Mouse (Mus musculus) midbrain, embryonic 14.5 days (tissue): Measurements from ENCODE around the gene Fn1. TPM values are rescaled to one million over a fixed set of nuclear protein-coding genes. Genes with fewer than 3 reads are reported as not detected.

Source experiments
- ATAC-seq: fragments of 200-750 bp; cut with Nextera tagmentation; 2 replicates; pipeline ENCODE4 v1.8.0; 2017; ENCODE audit warnings: moderate number of reproducible peaks, moderate library complexity; ENCODE audit not compliant: low FRiP score, low TSS enrichment
- DNase-seq: peaks from one replicate; pipeline ENCODE4 v3.0.0-alpha.2; 2015
- H3K27ac ChIP-seq: fragments of 300-500 bp; sonication (generic); replicated peaks from 2 replicates; pipeline ENCODE4 v1.5.1; 2014; ENCODE audit warnings: mild to moderate bottlenecking, low read depth, low read length, moderate library complexity
- H3K27me3 ChIP-seq: fragments of 300-500 bp; sonication (generic); 2 replicates; pipeline ENCODE4 v1.6.1; 2014; ENCODE audit warnings: low read length, control low read depth, mixed read lengths; ENCODE audit not compliant: control insufficient read depth, insufficient read depth
- H3K36me3 ChIP-seq: fragments of 300-500 bp; sonication (generic); 2 replicates; pipeline ENCODE4 v1.6.1; 2014; ENCODE audit warnings: low read length, control low read depth; ENCODE audit not compliant: control insufficient read depth, insufficient read depth
- H3K4me1 ChIP-seq: fragments of 300-500 bp; sonication (generic); 2 replicates; pipeline ENCODE4 v1.6.1; 2014; ENCODE audit warnings: mild to moderate bottlenecking, antibody characterized with exemption, low read length, control low read depth; ENCODE audit not compliant: control insufficient read depth, insufficient read depth
- H3K4me2 ChIP-seq: fragments of 300-500 bp; sonication (generic); 2 replicates; pipeline ENCODE4 v1.6.1; 2014; ENCODE audit warnings: mild to moderate bottlenecking, low read length, moderate library complexity
- H3K4me3 ChIP-seq: fragments of 300-500 bp; sonication (generic); replicated peaks from 2 replicates; pipeline ENCODE4 v1.5.1; 2014; ENCODE audit warnings: low read depth, low read length
- H3K9ac ChIP-seq: fragments of 300-500 bp; sonication (generic); replicated peaks from 2 replicates; pipeline ENCODE4 v1.6.1; 2014; ENCODE audit warnings: mild to moderate bottlenecking, low read length, moderate library complexity
- H3K9me3 ChIP-seq: fragments of 300-500 bp; sonication (generic); 2 replicates; pipeline ENCODE4 v1.6.1; 2016; ENCODE audit warnings: low read length, control low read depth, mixed read lengths; ENCODE audit not compliant: control insufficient read depth
- WGBS: fragments of 180-500 bp; shearing (Covaris S2); extraction: QIAGEN DNeasy Blood & Tissue Kit; methylation state at CpG from one replicate; pipeline ENCODE4 v1.1.7; 2014; 5-methylcytosine and 5-hydroxymethylcytosine counted together
- polyA plus RNA-seq: library from polyadenylated mRNA; unstranded; fragments of >200 nt; fragmentation: Nextera tagmentation; extraction: Ambion mirVana; gene quantifications from 2 replicates; pipeline ENCODE4 v1.2.1, GENCODE M21; 2014

The Fn1 gene
- polyA plus RNA-seq, 1 experiment from 2014 or later = 33.0 TPM

DNA sequence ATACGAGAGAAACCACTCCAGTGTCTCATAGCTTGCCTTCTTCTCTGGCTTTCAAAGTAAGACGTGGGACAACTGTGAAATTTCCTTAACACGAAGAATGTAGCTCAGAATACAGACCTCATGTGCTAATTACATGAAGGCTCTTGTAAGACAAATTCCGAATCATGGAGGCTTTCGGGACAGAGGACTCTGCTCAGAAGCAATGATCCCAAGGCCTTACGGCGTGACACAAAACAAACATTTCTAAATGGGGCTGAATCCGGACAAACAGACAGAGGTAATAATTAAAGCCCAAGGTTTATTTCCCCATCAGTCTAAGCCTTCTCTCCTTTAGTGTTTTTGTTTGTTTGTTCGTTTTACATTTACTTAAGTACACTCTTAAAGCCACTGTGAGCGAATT is 20.6 kb downstream of the Fn1 start:
- H3K4me3 ChIP-seq = no peak overlapping the region

GRCm38 (mm10) chr1:71631811-71632210 is 21.2 kb downstream of the Fn1 start:
- no peaks in the 10 kb centered on the region for H3K36me3 ChIP-seq
- H3K9me3 ChIP-seq = no peaks in the 10 kb centered on the region
- no peak for DNase-seq
- H3K4me2 ChIP-seq = no peak overlapping the region
- no peak for ATAC-seq
- H3K9ac ChIP-seq = no peak overlapping the region
- no peak overlapping the region for H3K4me3 ChIP-seq
- no peaks in the 10 kb centered on the region for H3K4me1 ChIP-seq
- no peak overlapping the region for H3K27ac ChIP-seq
- H3K27me3 ChIP-seq = no peaks in the 10 kb centered on the region
- 88% methylated on average over 6 of the region's 6 CpGs for WGBS

More for the DNA sequence above, 20.6 kb downstream of the Fn1 start:
- DNase-seq (no peak), ATAC-seq (no peak)
- Histone ChIP-seq H3K4me2 (no peak overlapping the region), H3K4me1 (no peaks in the 10 kb centered on the region), H3K36me3 (no peaks in the 10 kb centered on the region), H3K27me3 (no peaks in the 10 kb centered on the region), H3K9ac (no peak overlapping the region), H3K27ac (no peak overlapping the region), H3K9me3 (no peaks in the 10 kb centered on the region)
- whole genome bisulfite sequencing = 82% methylated on average over 10 of the region's 10 CpGs

GRCm38 (mm10) chr1:71630243-71630642 is 22.8 kb downstream of the Fn1 start:
- Histone ChIP-seq H3K4me1 (no peaks in the 10 kb centered on the region), H3K36me3 (no peaks in the 10 kb centered on the region), H3K9me3 (no peaks in the 10 kb centered on the region), H3K4me3 (no peak overlapping the region), H3K4me2 (no peak overlapping the region), H3K9ac (no peak overlapping the region), H3K27me3 (no peaks in the 10 kb centered on the region), H3K27ac (no peak overlapping the region)
- ATAC-seq (no peak), DNase-seq (no peak)
- WGBS = 93% methylated on average over 8 of the region's 8 CpGs

- Histone ChIP-seq H3K36me3 (no peaks in the 10 kb centered on the region), H3K4me2 (no peak overlapping the region), H3K4me1 (no peaks in the 10 kb centered on the region), H3K27me3 (no peaks in the 10 kb centered on the region), H3K27ac (no peak overlapping the region), H3K9ac (no peak overlapping the region), H3K4me3 (no peak overlapping the region), H3K9me3 (no peaks in the 10 kb centered on the region)
- no peak for ATAC-seq
- WGBS = 97% methylated on average over 6 of the region's 6 CpGs
- no peak for DNase-seq
Measured at GRCm38 (mm10) chr1:71623625-71624024, 29.4 kb downstream of the Fn1 start.

GRCm38 (mm10) chr1:71621526-71621925 is 31.5 kb downstream of the Fn1 start:
- ATAC-seq (no peak), DNase-seq (no peak)
- no peak overlapping the region for H3K4me3 ChIP-seq
- peaks cover 5% of the 10 kb centered on the region; the same call in 1 of the 2 replicates for H3K27me3 ChIP-seq
- H3K9me3 ChIP-seq = no peaks in the 10 kb centered on the region
- H3K4me1 ChIP-seq = no peaks in the 10 kb centered on the region
- no peaks in the 10 kb centered on the region for H3K36me3 ChIP-seq
- no peak overlapping the region for H3K4me2 ChIP-seq
- WGBS = 97% methylated on average over 2 of the region's 2 CpGs
- H3K9ac ChIP-seq = no peak overlapping the region
- no peak overlapping the region for H3K27ac ChIP-seq

- Histone ChIP-seq H3K9me3 (no peaks in the 10 kb centered on the region), H3K4me3 (no peak overlapping the region), H3K4me1 (peaks cover 17% of the 10 kb centered on the region), H3K36me3 (0 out of 2 replicates have a peak, but pooled peaks cover 5% of the 10 kb centered on the region), H3K27me3 (peaks cover 5% of the 10 kb centered on the region; the same call in 1 of the 2 replicates), H3K27ac (peak overlapping the region; percentile 81), H3K4me2 (peak overlapping the region; percentile 34), H3K9ac (no peak overlapping the region)
- DNase-seq (peak; percentile 82), ATAC-seq (peak; percentile 91)
- 4% methylated on average over 8 of the region's 8 CpGs for WGBS
Measured at GRCm38 (mm10) chr1:71614545-71615246, 38.3 kb downstream of the Fn1 start.

- Histone ChIP-seq H3K4me2 (no peak overlapping the region), H3K9me3 (no peaks in the 10 kb centered on the region), H3K36me3 (0 out of 2 replicates have a peak, but pooled peaks cover 5% of the 10 kb centered on the region), H3K4me1 (peaks cover 17% of the 10 kb centered on the region), H3K27ac (no peak overlapping the region), H3K4me3 (no peak overlapping the region), H3K9ac (no peak overlapping the region), H3K27me3 (peaks cover under 1% of the 10 kb centered on the region; the same call in 1 of the 2 replicates)
- no peak for ATAC-seq
- no peak for DNase-seq
- WGBS = 96% methylated on average over 21 of the region's 21 CpGs
Measured at GRCm38 (mm10) chr1:71612256-71612655, 40.7 kb downstream of the Fn1 start.

DNA sequence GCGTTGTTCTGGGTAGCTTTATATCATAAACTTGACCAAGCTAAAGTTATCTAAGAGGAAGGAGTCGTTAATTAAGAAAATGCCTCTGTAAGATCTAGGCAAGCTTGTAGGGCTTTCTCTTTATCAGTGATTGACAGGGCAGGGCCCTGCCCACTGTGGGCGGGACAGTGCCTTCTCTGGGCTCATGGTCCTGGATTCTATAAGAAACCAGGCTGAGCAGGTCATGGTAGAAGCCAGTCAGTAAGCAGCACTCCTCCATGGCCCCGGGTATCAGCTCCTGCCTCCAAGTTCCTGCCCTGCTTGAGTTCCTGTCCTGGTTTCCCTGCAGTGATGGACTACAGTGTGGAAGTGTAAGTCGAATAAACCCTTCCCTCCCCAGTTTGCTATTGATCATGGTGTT is 43.1 kb downstream of the Fn1 start:
- H3K4me2 ChIP-seq = no peak overlapping the region
- H3K27me3 ChIP-seq = no peaks in the 10 kb centered on the region
- DNase-seq (no peak), ATAC-seq (no peak)
- peaks cover 10% of the 10 kb centered on the region for H3K4me1 ChIP-seq
- no peak overlapping the region for H3K27ac ChIP-seq
- H3K9ac ChIP-seq = no peak overlapping the region
- 93% methylated on average over 5 of the region's 5 CpGs for WGBS
- peaks cover 8% of the 10 kb centered on the region; the same call in 1 of the 2 replicates for H3K36me3 ChIP-seq
- no peak overlapping the region for H3K4me3 ChIP-seq
- H3K9me3 ChIP-seq = no peaks in the 10 kb centered on the region
